Mouse (Mus musculus): ENCODE data around the gene Ramac.
A peak's percentile ranks its signal among the peaks of the same experiment; 100 is the strongest.

Gene Ramac

DNA sequence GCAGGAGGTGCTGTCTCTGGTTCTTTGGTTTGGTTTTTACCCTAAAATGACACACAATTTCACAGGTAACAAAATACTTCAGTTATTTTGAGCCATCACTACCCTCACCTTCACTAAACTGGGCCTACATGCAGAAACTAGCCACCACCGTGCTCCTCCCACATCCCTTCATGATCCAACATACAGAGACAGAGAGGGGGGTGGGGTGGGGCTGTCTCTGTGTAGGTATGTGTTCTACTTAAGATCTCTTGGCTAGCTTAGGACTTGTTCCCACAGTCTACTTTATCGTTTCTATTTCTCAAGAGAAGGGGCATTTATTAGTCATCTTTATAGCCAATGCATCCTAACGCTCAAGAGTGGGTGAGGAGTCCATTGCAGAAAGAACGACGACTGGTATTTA is 25.8 kb downstream of the Ramac start:
- DNase-seq: peak; percentile 32

DNA sequence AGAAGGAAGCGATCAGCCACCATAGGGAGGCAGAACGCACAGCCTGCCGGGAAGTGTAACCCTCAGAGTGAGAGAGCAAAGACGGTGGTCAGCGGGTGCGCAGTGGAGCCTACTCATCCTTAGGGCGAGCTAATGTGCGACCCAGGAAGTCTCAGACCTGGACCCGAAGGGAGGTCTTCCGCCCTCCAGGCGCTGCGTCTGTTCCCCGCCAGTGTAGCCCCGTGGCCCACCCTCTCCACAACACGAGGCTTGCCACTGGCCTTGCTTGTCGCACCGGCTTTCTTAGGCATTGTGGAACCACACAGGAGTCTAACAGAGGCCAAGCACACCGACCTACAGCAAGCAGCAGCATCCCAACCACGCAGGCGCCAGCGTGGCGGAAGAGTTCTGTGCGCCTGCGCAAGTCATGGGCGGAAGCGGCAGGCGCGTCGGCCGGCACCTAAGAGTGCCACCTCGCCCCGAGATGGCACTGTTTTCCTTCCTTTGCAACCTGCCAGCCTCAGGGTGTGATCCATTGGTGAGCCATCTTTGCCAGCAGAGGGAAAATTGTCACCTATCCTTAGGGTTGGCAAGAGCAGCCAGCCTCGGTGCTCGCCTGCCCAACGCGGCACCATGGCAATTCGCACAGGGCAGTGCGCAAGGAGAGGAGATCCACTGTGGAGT is 26.5 kb downstream of the Ramac start, which contains the start of gene 3110040N11Rik:
3110040N11Rik (minus strand) TSS at position 384 of the 663 bp plus-strand sequence.
- DNase-seq: peak; percentile 87

DNA sequence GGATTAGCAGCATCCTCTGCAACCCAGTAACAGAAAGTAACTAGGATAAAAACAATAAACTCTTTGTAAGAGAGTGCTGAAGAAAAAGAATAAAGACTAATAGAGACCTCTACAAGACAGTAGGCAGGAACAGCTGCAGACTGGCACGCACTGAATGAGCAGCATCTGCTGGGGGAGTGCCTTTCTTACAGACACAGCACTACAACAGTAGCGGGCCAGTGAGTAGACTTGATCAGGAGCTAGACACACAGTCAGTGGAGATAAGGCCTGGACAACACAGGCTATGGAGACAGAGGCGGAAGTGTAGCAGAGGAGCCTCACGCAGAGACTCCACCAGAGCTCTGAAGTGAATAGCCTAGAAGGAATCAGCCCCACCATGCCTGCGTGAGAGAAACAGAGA is 43.3 kb downstream of the Ramac start:
- no peak for DNase-seq

Measured in thymus, postnatal 14 days (tissue).